Mouse (Mus musculus) kidney, embryonic 15.5 days (tissue): ENCODE measurements around the gene Nhsl1. TPM values are rescaled to one million over a fixed set of nuclear protein-coding genes. Genes with fewer than 3 reads are reported as not detected.
A peak's percentile ranks its signal among the peaks of the same experiment; 100 is the strongest.

Experiments
- ATAC-seq: fragments of 200-750 bp; cut with Nextera tagmentation; replicated peaks from 2 replicates; pipeline ENCODE4 v1.8.0; 2017; ENCODE audit warnings: moderate TSS enrichment; ENCODE audit not compliant: low FRiP score
- H3K27ac ChIP-seq: fragments of 300-500 bp; sonication (generic); 2 replicates; pipeline ENCODE4 v1.5.1; 2015; ENCODE audit warnings: mild to moderate bottlenecking, inconsistent platforms
- H3K27me3 ChIP-seq: fragments of 300-500 bp; sonication (generic); 2 replicates; pipeline ENCODE4 v1.6.1; 2015; ENCODE audit warnings: inconsistent platforms
- H3K36me3 ChIP-seq: fragments of 300-500 bp; sonication (generic); 2 replicates; pipeline ENCODE4 v1.6.1; 2015; ENCODE audit warnings: inconsistent platforms
- H3K4me1 ChIP-seq: fragments of 300-500 bp; sonication (generic); 2 replicates; pipeline ENCODE4 v1.6.1; 2015; ENCODE audit warnings: inconsistent platforms
- H3K4me2 ChIP-seq: fragments of 300-500 bp; sonication (generic); 2 replicates; pipeline ENCODE4 v1.6.1; 2015; ENCODE audit warnings: moderate library complexity, mild to moderate bottlenecking, inconsistent platforms
- H3K4me3 ChIP-seq: fragments of 300-500 bp; sonication (generic); replicated peaks from 2 replicates; pipeline ENCODE4 v1.5.1; 2015; ENCODE audit warnings: mild to moderate bottlenecking, inconsistent platforms
- H3K9ac ChIP-seq: fragments of 300-500 bp; sonication (generic); 2 replicates; pipeline ENCODE4 v1.6.1; 2015; ENCODE audit warnings: mild to moderate bottlenecking, inconsistent platforms
- H3K9me3 ChIP-seq: fragments of 300-500 bp; sonication (generic); replicated peaks from 2 replicates; pipeline ENCODE4 v1.6.1; 2016; ENCODE audit warnings: inconsistent platforms
- WGBS: fragments of 180-500 bp; shearing (Covaris S2); methylation state at CpG from one replicate; pipeline ENCODE4 v1.1.7; 2015; ENCODE audit warnings: mixed read lengths; 5-methylcytosine and 5-hydroxymethylcytosine counted together
- polyA plus RNA-seq: library from polyadenylated mRNA; unstranded; fragments of >200 nt; fragmentation: Nextera tagmentation; extraction: Ambion mirVana; gene quantifications from 2 replicates; pipeline ENCODE4 v1.2.1, GENCODE M21; 2015

Gene Nhsl1
- polyA plus RNA-seq, 1 experiment from 2014 or later, result 9.5 TPM

GRCm38 (mm10) chr10:18404679-18405078 is 85.9 kb downstream of the Nhsl1 start:
- 61% methylated on average over 5 of the region's 5 CpGs for WGBS
- Histone ChIP-seq H3K4me1 (peaks cover 36% of the 10 kb centered on the region), H3K27ac (no peak overlapping the region), H3K27me3 (no peaks in the 10 kb centered on the region), H3K4me2 (no peak overlapping the region), H3K9me3 (no peaks in the 10 kb centered on the region), H3K36me3 (no peaks in the 10 kb centered on the region), H3K4me3 (no peak overlapping the region), H3K9ac (no peak overlapping the region)
- no peak for ATAC-seq

GRCm38 (mm10) chr10:18407062-18407830 is 88.5 kb downstream of the Nhsl1 start:
- no peaks in the 10 kb centered on the region for H3K27me3 ChIP-seq
- H3K4me1 ChIP-seq, result peaks cover 50% of the 10 kb centered on the region
- peak overlapping the region; percentile 49 for H3K4me3 ChIP-seq
- H3K9me3 ChIP-seq, result no peaks in the 10 kb centered on the region
- WGBS, result under 1% methylated on average over 21 of the region's 21 CpGs
- H3K4me2 ChIP-seq, result peak overlapping the region; percentile 76
- peak overlapping the region; percentile 52 for H3K9ac ChIP-seq
- ATAC-seq, result peak; percentile 95
- H3K36me3 ChIP-seq, result no peaks in the 10 kb centered on the region
- peak overlapping the region; percentile 83 for H3K27ac ChIP-seq

GRCm38 (mm10) chr10:18408128-18408527 is 89.3 kb downstream of the Nhsl1 start:
- peak overlapping the region; percentile 83 for H3K27ac ChIP-seq
- ATAC-seq, result no peak
- peak overlapping the region; percentile 49 for H3K4me3 ChIP-seq
- peaks cover 52% of the 10 kb centered on the region for H3K4me1 ChIP-seq
- H3K9me3 ChIP-seq, result no peaks in the 10 kb centered on the region
- H3K27me3 ChIP-seq, result no peaks in the 10 kb centered on the region
- peak overlapping the region; percentile 52; the same call in 1 of the 2 replicates for H3K9ac ChIP-seq
- peak overlapping the region; percentile 76 for H3K4me2 ChIP-seq
- no peaks in the 10 kb centered on the region for H3K36me3 ChIP-seq
- 6% methylated on average over 11 of the region's 11 CpGs for WGBS

DNA sequence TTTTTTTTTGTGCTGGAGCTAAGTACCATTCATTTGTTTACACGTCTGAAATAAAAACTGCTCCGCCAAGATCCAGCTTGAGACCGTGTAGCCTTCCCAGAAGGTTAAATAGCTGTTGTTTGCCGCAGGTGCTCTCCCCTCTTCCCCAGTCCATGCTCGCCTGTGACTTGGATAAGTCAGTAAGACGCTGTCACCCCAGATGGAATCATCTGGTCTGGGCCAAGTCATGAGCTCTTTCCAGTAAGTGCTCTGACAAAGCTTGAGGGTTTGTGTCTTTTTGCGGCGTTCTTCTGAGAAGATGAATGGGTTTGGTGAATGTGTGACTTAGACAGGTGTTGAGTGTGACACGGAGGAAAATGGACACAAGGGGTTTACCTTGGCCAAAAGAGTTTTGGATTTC is 89.8 kb downstream of the Nhsl1 start:
- WGBS, result 26% methylated on average over 9 of the region's 9 CpGs
- Histone ChIP-seq H3K4me1 (peaks cover 52% of the 10 kb centered on the region), H3K9me3 (no peaks in the 10 kb centered on the region), H3K4me2 (peak overlapping the region; percentile 76), H3K27ac (no peak overlapping the region), H3K9ac (peak overlapping the region; percentile 52; the same call in 1 of the 2 replicates), H3K4me3 (peak overlapping the region; percentile 49), H3K36me3 (no peaks in the 10 kb centered on the region), H3K27me3 (no peaks in the 10 kb centered on the region)
- ATAC-seq, result no peak

- H3K36me3 ChIP-seq, result no peaks in the 10 kb centered on the region
- no peak overlapping the region for H3K9ac ChIP-seq
- H3K4me1 ChIP-seq, result peaks cover 52% of the 10 kb centered on the region
- H3K27ac ChIP-seq, result no peak overlapping the region
- no peaks in the 10 kb centered on the region for H3K27me3 ChIP-seq
- H3K9me3 ChIP-seq, result no peaks in the 10 kb centered on the region
- peak overlapping the region; percentile 49 for H3K4me3 ChIP-seq
- H3K4me2 ChIP-seq, result peak overlapping the region; percentile 76
- ATAC-seq, result no peak
- 48% methylated on average over 2 of the region's 2 CpGs for whole genome bisulfite sequencing
Measured at GRCm38 (mm10) chr10:18409068-18409467, 90.3 kb downstream of the Nhsl1 start.

DNA sequence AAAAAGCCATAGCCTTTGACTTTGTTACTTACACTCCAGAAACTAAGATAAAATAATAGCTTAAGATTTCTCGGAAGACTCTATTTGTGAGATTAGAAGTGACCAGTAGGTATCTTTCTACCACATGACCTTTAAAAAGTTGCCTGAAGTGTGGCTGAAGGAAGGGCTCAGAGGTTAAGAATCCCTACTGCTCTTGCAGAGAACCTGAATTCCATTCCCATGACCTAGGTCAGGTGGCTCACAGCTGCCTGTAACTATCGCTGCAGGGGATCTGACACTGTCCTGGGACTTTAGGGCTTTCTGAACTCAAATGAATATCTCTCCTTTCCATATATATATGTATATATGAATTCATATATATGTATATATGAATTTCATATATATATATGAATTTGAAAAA is 92.5 kb downstream of the Nhsl1 start:
- no peak for ATAC-seq
- no peaks in the 10 kb centered on the region for H3K27me3 ChIP-seq
- H3K9me3 ChIP-seq, result no peaks in the 10 kb centered on the region
- H3K36me3 ChIP-seq, result no peaks in the 10 kb centered on the region
- 71% methylated on average over 2 of the region's 2 CpGs for WGBS
- H3K4me3 ChIP-seq, result no peak overlapping the region
- H3K4me2 ChIP-seq, result no peak overlapping the region
- H3K27ac ChIP-seq, result no peak overlapping the region
- no peak overlapping the region for H3K9ac ChIP-seq
- H3K4me1 ChIP-seq, result peaks cover 56% of the 10 kb centered on the region

GRCm38 (mm10) chr10:18415946-18416345 is 97.2 kb downstream of the Nhsl1 start:
- no peak overlapping the region for H3K4me3 ChIP-seq
- no peaks in the 10 kb centered on the region for H3K36me3 ChIP-seq
- H3K27me3 ChIP-seq, result no peaks in the 10 kb centered on the region
- no peak overlapping the region for H3K9ac ChIP-seq
- WGBS, result 76% methylated on average over 11 of the region's 11 CpGs
- no peak overlapping the region for H3K4me2 ChIP-seq
- H3K4me1 ChIP-seq, result peaks cover 25% of the 10 kb centered on the region
- no peaks in the 10 kb centered on the region for H3K9me3 ChIP-seq
- ATAC-seq, result no peak
- no peak overlapping the region for H3K27ac ChIP-seq

- no peaks in the 10 kb centered on the region for H3K9me3 ChIP-seq
- WGBS, result 17% methylated on average over 7 of the region's 7 CpGs
- H3K4me3 ChIP-seq, result no peak overlapping the region
- H3K4me1 ChIP-seq, result peaks cover 13% of the 10 kb centered on the region
- H3K27me3 ChIP-seq, result no peaks in the 10 kb centered on the region
- peak; percentile 71 for ATAC-seq
- H3K36me3 ChIP-seq, result no peaks in the 10 kb centered on the region
- no peak overlapping the region for H3K9ac ChIP-seq
- H3K27ac ChIP-seq, result 0 out of 2 replicates have a peak overlapping the region, but pooled peaks have one; percentile 48
- no peak overlapping the region for H3K4me2 ChIP-seq
Measured at GRCm38 (mm10) chr10:18418160-18418559, 99.4 kb downstream of the Nhsl1 start.

DNA sequence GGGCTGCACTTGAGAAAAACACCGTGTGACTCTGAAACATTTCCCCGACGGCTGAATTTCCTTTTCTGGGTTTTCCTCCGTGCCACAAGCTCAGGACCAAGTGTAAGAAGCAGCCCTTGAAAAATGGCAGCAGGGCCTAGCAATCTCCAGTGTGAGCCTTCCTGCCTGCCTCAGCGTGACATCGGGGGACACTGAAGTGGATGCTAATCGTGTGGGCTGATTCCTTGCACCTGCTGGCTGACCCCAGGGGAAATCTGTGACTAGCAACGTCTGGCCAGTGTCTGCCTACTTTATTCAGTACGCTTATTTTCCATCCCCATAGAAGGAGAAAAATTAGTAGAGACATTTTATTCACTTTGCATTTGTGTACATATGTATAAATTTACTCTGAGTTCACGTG is 100.7 kb downstream of the Nhsl1 start:
- H3K9me3 ChIP-seq, result no peaks in the 10 kb centered on the region
- H3K4me3 ChIP-seq, result no peak overlapping the region
- H3K27me3 ChIP-seq, result no peaks in the 10 kb centered on the region
- H3K9ac ChIP-seq, result no peak overlapping the region
- no peak for ATAC-seq
- no peaks in the 10 kb centered on the region for H3K36me3 ChIP-seq
- no peak overlapping the region for H3K27ac ChIP-seq
- H3K4me1 ChIP-seq, result peaks cover 13% of the 10 kb centered on the region
- H3K4me2 ChIP-seq, result no peak overlapping the region
- 67% methylated on average over 10 of the region's 10 CpGs for WGBS

GRCm38 (mm10) chr10:18420259-18421000 is 101.6 kb downstream of the Nhsl1 start:
- no peak for ATAC-seq
- 86% methylated on average over 6 of the region's 6 CpGs for WGBS
- Histone ChIP-seq H3K9me3 (no peaks in the 10 kb centered on the region), H3K4me1 (peaks cover 13% of the 10 kb centered on the region), H3K4me3 (no peak overlapping the region), H3K4me2 (no peak overlapping the region), H3K36me3 (no peaks in the 10 kb centered on the region), H3K27ac (no peak overlapping the region), H3K9ac (no peak overlapping the region), H3K27me3 (no peaks in the 10 kb centered on the region)

- no peak for ATAC-seq
Measured at GRCm38 (mm10) chr10:18422968-18423367, 104.2 kb downstream of the Nhsl1 start.

GRCm38 (mm10) chr10:18423557-18423956 is 104.8 kb downstream of the Nhsl1 start:
- Histone ChIP-seq H3K9ac (no peak overlapping the region), H3K4me2 (no peak overlapping the region), H3K4me1 (0 out of 2 replicates have a peak, but pooled peaks cover 2% of the 10 kb centered on the region), H3K27me3 (no peaks in the 10 kb centered on the region), H3K9me3 (no peaks in the 10 kb centered on the region), H3K4me3 (no peak overlapping the region), H3K27ac (no peak overlapping the region), H3K36me3 (peaks cover 6% of the 10 kb centered on the region; the same call in 1 of the 2 replicates)
- WGBS, result 80% methylated on average over 9 of the region's 9 CpGs
- ATAC-seq, result no peak

More at GRCm38 (mm10) chr10:18422968-18423367, 104.2 kb downstream of the Nhsl1 start:
- Histone ChIP-seq H3K4me2 (no peak overlapping the region), H3K9ac (no peak overlapping the region), H3K4me3 (no peak overlapping the region), H3K36me3 (peaks cover 6% of the 10 kb centered on the region; the same call in 1 of the 2 replicates), H3K4me1 (peaks cover 6% of the 10 kb centered on the region; the same call in 1 of the 2 replicates), H3K27ac (no peak overlapping the region), H3K27me3 (no peaks in the 10 kb centered on the region), H3K9me3 (no peaks in the 10 kb centered on the region)
- 69% methylated on average over 3 of the region's 3 CpGs for WGBS
